Mouse (Mus musculus): Measurements from ENCODE around the gene Pafah2.
"Not testable (repeated sequence)": the region's sequence is repeated elsewhere in the genome, so short reads cannot be mapped to it uniquely, and the experiment has no call there.

Pafah2 gene

DNA sequence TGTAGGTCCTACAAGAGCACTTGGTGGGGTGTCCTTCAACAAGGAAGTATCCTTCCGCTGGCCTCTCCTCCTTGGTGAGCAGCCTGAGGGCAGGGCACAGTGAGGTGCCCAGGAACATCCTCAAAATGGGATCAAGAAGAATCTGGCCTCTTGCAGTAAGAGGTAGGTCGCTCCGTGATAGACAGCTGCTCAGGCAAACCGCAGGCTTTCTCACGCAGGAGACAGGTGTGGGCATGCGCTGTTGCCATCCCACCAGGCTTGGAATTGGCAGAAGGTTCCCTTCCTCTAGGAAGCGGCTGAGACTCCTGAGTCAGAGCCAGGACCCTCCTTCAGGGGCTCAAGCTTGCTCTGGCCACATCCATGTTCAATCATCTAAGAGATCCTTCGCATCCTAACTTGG lies 22.8 kb upstream of the Pafah2 start:
- no peak for DNase-seq

DNA sequence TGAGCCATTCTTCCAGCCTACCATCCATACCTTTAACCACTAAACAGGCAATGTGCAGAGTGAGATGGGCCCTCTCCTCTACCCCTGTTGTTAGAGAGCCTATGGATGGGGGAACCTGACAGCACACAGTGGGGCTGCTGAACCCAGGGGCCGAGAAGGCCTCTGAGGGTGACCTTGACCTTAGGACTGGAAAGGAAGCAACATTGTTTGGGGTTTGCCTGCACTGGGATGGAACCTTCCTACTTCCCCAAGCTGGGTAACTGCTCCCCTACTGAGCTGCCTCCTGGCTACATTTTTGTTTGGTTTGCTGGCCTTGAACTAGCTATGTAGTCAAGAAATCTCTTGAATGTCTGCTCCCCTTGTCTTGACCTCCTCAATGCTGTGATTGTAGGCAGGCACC lies 21.8 kb upstream of the Pafah2 start:
- no peak for DNase-seq

DNA sequence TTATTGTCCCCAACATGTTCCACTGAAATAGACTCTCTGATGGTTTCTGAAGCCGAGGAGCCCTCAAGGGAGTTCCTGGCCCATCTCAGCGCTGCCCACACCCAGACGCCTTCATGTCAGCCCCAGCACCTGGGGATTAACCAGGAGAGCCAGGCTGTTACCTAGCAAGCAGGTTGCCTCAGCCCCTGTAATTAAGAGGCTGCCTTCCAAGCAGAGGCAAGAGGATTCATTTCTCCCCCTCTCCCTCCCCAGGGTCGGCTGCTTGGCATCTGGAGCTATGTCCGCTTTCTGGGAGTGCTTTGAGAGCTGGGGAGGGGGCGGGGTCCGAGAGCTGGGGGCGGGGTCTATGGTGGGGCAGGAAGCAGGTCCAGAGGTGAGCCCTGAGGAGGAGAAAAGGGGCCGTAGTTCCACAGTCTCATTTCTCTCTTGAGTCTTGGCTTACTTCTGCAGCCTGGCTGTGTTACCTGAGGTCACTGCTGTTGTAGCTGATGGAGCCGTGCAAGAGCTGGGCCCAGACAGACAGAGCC lies 18.0 kb upstream of the Pafah2 start:
- DNase-seq, result no peak

DNA sequence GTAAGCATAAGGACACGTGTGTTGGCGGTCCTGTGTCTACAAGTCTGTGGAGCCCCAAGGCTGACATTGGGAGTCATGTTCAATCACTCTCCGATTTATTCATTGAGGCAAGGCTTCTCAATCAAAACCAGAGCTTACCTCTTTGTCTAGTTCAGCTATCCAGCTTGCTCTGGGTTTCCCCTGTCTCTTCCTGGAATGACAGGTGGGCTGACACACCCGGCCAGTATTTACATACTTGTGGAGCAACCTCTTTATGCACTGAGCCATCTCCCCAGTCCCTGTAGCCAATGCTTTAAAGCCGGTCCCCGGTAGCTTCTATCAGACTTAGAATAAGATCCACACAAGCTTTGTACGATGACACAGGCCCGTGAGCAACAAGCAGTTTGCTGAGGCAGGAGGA lies 16.6 kb upstream of the Pafah2 start:
- no peak for DNase-seq

DNA sequence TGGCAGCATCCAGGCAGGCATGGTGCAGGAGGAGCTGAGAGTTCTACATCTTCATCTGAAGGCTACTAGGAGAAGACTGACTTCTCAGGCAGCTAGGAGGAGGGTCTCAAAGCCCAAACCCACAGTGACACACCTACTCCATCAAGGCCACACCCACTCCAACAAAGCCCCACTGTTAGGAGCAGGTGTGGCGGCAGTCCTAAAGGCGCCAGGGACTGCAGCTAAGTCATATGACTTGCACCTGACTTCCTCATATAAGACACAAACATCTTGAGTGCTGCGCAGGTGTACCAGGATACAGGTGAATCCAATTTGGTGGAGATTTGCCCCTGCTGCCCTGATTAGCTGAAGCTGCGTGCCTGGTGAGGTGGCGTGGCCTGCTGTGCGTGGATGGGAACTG lies 12.4 kb upstream of the Pafah2 start, which contains the start of gene Extl1:
Gene Extl1, minus strand, starts transcription at position 101 of the 400 bp plus-strand sequence.
- DNase-seq, result not testable (repeated sequence)

DNA sequence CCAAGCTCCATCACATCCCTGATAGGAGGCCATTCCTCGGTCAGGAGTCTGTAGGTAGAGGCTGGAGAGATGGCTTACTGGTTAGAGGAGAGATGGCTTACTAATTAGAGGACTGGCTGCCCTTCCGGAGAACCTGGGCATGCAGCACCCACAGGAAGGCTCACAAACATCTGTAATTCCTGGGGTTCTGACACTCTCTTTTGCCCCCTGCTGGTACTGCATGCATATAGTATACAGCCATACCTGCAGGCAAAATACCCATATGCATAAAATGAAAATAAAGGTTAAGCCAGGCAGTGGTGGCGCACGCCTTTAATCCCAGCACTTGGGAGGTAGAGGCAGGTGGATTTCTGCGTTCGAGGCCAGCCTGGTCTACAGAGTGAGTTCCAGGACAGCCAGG lies 8.9 kb upstream of the Pafah2 start:
- DNase-seq, result no peak

DNA sequence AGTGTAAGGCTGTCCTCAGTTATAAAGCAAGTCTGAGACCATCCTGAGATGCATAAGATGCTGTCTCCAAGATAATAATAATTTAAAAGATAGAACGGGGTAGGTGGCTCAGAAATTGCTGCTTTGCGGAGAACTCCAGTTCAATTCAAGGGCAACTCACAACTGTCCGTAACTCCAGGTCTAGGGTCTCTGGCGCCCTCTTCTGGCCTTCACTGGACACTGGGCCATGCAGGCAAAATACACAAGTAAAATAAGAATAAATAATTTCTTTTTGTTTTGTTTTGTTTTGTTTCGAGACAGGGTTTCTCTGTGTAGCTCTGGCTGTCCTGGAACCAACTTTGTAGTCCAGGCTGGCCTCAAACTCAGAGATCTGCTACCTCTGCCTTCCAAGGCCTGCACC lies 7.7 kb upstream of the Pafah2 start:
- DNase-seq, result peak; percentile 69 to 74

DNA sequence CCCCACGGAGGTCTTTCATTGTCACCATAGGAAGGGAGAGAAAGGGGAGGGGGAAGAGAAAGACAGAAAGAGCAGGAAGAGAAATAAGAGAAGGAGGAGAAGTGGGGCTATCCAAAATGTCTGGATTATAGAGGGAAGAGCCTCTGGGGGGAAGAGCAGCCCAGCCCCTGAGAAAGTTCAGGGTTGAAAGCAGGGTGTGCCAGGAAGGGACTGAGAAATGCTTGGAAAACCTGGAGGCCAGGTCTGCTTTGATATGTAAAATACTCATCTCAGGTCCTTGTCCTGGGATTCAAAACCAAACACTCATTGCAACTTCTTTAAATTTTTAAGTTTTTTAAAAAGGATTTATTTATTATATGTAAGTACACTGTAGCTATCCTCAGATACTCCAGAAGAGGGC lies 4.5 kb upstream of the Pafah2 start:
- no peak for DNase-seq

DNA sequence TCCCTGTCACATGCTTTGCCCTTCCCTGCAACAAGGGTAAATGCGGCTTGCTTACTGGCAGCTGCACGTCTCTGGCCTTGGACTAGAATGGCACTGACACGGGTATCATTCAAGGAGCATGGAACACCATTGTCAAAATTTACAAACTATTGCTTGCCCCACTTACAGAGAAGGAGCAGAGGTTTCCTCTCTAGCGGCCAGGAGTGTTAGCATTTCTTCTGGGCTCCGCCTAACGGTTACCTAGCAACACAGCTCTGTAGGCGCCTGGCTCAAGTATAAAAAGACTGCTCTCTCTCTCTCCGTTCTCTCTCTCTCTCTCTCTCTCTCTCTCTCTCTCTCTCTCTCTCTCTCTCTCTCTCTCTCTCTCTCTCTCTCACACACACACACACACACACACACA lies 3.5 kb upstream of the Pafah2 start:
- no peak for DNase-seq

DNA sequence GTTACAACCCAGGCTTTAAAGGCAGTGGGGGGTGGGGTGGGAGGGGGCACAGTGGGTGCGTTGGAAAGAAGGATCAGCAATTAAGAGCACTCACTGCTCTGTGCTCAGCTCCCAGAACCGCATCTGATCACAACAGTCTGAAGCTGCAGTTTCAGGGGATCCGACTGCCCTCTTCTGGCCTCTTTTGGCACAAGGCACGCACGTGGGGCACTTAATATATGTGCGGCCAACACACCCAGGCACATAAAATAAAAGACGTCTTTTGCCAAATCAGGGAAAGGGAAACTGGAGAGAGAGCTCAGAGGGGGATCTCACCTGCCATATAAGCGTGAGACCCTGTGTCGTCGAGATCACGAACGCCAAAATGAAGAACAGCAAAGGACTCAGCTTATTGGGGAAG lies 3.1 kb upstream of the Pafah2 start:
- DNase-seq, result no peak

DNA sequence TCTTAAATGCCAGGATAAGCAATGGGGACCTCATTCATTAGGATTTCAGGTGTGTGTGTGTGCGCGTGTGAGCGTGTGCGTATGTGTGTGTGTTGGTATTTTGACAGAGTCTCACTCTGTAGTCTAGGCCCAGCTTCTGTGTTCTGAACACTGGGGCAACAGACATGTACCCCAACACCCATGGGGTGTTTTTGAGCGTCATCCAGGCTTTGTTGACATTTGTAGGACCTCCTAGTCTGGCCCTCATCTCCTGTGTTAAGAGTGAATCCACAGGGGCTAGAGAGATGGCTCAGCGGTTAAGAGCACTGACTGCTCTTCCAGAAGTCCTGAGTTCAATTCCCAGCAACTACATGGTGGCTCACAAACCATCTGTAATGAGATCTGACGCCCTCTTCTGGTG lies 978 bp upstream of the Pafah2 start:
- DNase-seq, result peak in 1 of 2 experiments; percentile 12

DNA sequence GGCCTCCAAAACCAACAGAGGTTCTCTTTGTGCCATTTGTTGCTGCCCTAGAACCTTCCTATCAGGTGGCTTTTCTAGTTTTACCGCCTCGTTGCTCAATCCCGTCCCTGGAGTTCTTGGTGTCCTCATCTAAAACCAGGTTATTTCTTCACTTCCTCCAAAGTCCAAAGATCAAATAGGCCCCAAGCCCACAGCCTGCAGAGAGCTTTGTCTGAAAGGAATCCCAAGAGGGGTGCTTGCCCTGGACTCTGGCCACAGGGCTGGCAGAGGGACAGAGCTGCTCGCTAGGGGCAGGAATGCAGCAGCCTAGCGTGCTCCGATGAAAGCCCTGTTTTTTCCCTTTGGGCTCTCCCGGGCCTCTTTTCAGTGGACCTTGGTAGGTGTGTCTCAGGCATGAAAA lies 1.0 kb downstream of the Pafah2 start:
- peak; percentile 45 to 51 for DNase-seq

DNA sequence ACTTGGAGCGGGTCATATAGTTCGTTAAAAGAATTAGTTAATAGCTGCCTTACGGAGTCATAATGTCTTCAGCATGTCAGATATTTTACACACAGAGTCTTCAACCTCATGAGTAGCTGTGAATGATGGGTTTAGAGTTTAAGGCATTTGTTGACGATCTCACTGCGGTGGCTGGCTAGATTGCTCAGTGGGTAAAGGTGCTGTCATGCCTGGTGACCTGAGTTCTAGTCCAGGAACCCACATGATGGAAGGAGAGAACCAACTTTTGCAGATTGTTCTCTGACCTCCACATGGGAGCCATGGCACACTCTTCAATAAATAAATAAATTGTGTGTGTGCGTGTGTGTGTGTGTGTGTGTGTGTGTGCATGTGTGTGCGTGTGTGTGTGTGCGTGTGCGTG lies 1.6 kb downstream of the Pafah2 start:
- no peak for DNase-seq

DNA sequence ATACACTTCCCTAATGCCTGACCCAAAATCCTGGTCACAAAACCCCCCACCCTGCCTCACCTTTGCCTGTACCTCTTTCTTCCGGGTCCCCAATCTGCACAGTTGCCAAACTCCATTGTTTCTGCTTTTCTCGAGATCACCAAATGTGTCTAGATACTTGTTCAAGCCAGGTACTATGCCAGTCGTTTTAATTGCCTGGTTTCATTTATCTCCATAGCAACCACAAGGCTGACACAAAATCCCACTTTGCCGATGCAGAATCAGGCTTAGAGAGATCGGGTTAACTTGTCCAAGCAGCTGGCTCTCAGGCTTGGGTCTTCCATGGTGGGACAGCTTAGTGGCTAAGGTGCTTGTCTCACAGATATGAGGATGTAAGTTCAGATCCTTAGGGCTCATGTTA lies 4.1 kb downstream of the Pafah2 start:
- no peak for DNase-seq

DNA sequence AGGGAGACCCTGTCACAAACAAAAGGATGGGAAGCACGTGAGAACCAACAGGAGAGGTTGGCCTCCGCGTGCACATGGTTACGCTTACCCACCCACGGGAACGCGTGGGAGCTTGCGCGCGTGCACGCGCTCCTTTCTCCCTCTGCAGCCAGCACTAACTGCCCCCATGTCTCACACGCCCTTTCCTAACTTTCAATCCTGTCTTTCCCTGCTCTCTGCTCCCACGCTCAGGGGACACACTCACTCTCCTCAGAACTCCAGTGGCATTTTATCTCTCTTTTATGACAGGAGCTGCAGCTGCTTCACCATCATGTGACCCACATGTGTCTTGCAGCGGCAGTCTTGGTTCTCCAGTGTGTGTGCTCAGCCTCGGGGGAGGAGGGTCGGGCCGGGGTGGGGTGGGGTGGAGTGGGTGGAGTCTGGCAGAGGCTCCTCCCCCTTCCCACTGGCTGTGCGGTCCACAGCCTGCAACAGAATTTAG lies 5.1 kb downstream of the Pafah2 start:
- peak in 1 of 2 experiments; percentile 24 for DNase-seq

DNA sequence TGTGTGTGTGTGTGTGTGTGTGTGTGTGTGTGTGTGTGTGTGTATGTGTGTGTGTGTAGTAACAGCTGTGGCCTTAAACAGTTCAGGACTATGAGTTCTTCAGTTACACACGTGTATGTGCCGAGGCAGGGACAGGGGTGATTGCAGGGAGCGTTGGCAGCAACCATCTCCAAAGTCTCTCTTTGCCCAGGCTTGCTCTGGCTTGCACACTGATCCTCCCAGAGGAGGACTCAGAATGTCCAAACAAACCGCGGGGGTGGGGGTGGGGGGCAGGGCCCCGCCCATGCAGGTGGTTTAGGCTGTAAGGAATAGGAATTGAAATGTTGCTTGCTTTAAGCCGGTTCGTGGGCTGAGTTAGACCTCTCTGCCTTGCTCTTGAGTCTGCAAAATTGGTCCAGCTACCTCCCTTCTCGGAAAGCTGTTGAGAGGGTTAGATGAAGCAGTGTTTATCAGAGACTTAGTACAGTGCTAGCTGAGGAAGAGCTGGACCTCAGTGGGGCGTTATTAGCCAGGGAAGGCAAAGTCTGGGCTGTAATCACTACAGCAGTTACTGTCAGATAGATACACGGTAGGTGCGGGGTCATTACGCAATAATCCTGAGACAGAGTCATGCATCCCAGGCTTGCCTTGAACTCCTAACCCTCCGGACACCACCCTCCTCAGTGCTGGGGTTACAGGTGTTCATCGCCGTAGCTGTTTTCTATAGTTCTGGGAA lies 5.9 kb downstream of the Pafah2 start:
- DNase-seq, result no peak

DNA sequence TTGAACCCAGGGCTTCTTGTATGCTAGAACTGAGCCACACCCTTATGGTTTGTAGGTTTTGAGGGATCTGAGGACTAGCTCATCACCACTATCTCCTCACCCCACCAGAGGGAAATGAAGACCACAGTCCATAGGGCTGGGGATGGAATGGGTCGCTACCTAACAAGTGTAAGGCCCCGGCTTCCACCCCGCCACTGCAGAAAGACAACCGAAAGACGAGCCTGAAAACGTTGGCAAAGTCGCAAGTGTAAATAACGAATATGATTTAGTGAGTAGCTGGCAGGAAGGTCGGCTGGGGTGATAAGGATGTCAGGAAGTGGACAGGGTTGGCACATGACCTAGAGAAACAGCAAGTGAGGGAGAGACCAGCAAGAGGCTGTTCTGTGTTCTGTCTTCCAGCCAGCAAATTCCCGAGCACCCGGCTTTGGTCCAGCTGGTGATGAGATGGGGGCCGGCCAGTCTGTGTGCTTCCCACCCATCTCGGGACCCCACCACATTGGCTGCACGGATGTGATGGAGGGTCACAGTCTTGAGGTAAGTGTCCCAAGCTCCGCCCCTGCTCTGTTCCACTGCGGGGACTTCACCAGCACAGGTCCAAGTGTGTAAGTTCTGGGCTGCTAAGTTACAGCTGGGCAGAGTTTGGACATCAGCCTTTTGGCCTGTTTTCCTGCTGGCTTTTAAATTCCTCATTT lies 6.6 kb downstream of the Pafah2 start:
- DNase-seq, result no peak

DNA sequence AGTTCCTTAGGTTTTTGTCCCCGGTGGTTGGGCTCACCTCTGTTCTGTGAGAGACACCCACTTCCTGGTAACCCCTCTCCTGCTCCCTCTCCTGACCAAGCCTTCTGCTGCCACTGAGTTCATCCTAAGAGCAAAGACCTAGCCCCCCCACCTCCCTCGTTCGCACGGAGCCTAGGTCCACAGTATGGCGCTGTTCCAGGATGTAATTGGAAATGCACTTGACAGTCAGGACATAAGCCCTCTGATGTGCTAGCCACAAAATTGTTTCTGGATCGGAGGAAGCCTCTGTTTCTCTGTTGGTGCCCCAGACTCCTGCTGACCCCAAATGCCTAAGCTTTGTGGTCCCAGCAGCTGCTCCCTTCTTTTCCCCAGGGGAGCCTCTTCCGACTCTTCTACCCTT lies 7.6 kb downstream of the Pafah2 start:
- no peak for DNase-seq

DNA sequence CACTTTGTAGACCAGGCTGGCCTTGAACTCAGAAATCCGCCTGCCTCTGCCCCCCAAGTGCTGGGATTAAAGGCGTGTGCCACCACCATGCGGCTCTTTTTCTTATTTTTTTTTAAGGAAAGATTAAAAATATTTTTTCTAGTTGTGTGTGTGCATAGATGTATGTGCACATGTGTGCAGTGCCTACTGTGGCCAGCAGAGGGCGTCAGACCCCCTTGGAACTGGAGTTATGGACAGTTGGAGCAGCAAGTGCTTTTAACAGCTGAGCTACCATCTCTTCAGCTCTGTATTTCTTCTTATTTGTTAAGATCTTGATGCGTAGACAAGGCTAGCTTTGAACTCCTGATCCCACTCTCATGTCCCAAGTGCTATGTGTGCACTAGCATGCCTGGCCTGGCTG lies 13.2 kb downstream of the Pafah2 start:
- DNase-seq, result no peak

DNA sequence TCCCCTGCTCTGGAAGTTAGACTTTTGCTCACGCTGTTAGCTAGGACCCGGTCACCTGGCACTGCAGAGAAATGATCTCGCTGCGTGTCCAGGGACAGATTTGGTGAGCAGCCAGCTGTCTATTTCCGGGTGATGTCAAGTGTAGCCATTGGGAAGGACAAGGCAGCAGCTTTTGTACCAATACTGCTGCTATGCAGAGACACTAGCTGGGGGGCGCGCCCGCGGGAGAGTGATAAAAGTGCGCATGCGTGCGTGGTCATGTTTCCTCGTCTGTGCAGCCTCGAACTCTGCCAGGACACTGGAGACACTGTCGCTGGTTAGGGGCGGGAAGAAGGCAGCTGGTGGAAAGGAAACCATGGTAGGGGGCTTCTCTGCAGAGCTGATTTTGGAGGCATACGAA lies 20.1 kb downstream of the Pafah2 start:
- peak; percentile 40 to 55 for DNase-seq

DNA sequence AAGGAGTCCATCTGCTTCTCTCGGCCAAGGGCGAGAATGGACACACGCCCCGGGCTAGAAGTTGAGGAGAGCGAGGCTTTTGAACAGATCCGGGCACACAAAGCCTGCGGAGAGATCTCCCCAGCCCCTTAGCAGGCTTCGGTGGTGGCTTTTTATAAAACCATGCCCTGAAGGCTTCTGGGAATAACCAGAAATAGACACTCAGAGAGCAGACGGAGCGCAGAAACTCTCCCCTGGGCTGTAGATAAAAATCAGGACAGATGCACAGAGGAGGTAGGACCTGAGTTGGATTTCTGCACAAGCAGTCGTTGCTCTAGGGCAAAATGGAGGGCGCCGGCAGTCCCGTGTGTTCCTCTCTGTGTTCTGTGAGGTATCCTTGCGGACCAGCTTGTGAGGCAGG lies 20.5 kb downstream of the Pafah2 start:
- no peak for DNase-seq

DNA sequence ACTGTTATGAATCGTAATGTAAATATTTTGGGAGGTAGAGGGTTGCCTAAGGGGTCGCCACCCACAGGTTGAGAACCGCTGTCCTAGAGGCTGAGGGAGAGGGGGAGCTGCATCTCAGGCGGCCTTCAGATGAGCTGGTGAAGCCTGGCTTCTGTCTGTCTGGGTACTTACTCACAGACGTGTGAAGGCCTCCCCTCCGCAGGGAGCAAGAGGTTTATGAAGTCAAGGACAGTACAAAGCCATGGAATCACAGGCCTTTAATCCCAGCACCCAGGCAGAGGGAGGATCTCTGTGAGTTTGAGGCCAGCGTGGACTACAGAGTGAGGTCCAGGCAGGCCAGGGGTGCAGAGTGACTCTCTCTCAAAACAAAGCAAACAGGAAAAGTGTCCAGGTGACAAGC lies 21.0 kb downstream of the Pafah2 start:
- no peak for DNase-seq

DNA sequence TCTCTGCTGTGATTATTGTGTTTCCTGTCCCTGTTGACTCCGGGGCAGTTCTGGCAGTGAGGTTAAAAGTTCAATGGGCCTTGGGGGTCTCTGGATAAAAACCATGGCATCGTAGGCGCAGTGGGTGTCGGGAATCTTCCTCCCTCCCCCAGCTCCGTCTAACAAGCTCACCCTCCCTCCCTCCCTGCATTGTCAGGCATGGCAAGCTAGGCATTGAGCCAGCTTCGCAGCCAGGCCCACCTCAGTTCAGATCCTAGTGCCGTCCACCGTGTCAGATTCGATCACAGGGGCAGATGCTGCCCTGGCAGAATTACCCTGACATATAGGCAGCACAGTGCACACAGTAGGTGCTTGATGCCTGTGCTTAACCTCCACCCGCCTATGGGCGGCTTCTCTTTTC lies 25.9 kb downstream of the Pafah2 start:
- DNase-seq, result no peak

DNA sequence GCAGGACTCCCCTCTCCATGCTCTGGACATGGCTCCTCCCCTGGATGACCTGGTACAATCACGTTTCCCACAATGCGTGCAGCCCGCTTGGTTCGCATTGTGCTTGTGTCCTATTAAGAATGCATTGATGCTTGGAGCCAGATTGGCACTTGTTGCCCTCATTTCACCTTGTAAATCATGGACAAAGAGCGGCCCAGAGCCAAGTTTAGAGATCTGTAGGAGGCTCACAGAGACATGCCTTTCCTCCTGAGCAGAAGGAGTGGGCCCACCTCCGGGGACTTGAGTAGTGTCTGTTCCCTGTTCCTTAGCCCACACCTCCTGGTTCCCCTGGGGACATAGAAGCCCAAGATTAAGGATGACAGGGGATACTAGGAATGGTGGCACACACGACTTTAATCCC lies 27.8 kb downstream of the Pafah2 start:
- DNase-seq, result no peak

Measured in cerebellum, postnatal 36 days (tissue).